Mouse (Mus musculus): ENCODE measurements at regions not wholly inside any gene's neighbourhood (a gene's known extent, or its start where the extent isn't known, plus 50 kb on each side); places are given as distances from the start of the nearest gene placed in this dataset.

- DNase-seq (ENCODE audit: low read depth, low spot score), result no peak
- no peak for TF ChIP-seq CTCF (IDR thresholded peaks at IDR 0.05)
- ATAC-seq, result no peak
- in situ Hi-C loops (cut with MboI; ENCODE audit: low pct_unique_long_range_greater_than_20kb), result no loop called here
- ChIA-PET POLR2A (no interaction called here), CTCF (no interaction called here)
- H3K27me3 ChIP-seq, result peaks cover 7% of the 10 kb centered on the region
These were observed 59.9 kb upstream of the Oxgr1 start for GRCm38 (mm10) chr14:120102010-120102748.

DNA sequence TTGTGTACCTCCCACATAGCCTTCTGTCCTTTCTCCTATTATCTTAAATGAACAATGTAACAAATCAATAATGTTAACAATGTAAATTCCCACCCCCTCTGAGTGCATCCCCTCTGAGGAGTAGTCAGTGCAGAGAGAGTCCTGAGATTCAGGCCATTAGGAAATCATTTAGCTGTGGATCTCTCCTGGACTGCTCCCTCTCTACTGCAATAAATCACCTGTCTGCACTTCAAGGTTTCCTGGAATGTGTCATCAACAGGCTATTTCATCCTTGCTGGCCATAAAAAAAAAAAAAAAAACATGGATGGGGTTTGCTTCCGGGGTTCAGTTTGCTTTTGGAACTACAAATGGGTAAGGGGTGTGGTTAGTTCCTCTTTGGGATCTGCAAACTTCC, 60.5 kb upstream of the Oxgr1 start:
- no peak for ATAC-seq
- ChIA-PET POLR2A (no interaction called here), CTCF (no interaction called here)
- peaks cover 4% of the 10 kb centered on the region for H3K27me3 ChIP-seq
- TF ChIP-seq CTCF (IDR thresholded peaks at IDR 0.05), result no peak
- in situ Hi-C loops (cut with MboI; ENCODE audit: low pct_unique_long_range_greater_than_20kb), result no loop called here
- DNase-seq (ENCODE audit: low read depth, low spot score), result no peak

DNA sequence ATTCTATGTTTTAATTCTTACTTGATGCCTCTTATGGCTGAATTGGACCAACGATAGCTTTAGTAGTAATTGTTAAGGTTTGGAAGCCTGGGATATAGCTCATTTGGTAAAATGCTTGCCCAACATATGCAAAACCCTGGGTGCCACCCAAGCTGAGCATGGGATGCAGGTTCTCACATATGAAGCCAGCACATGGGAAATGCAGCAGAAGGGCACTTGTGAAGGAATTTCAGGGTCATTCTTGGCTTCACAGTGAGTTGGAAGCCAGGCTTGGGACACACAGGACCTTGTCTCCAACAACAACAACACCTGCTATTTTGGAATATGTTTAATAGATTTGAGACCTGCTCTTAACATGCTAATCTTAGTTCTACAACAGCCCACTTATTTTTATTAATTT, 67.6 kb upstream of the Oxgr1 start:
- in situ Hi-C loops (cut with MboI; ENCODE audit: low pct_unique_long_range_greater_than_20kb), result no loop called here
- POLR2A ChIA-PET, result no interaction called here
- TF ChIP-seq CTCF (IDR thresholded peaks at IDR 0.05), result no peak
- DNase-seq (ENCODE audit: low read depth, low spot score) (no peak), ATAC-seq (no peak)
- H3K27me3 ChIP-seq, result peaks cover 8% of the 10 kb centered on the region
- CTCF ChIA-PET, result no interaction called here

DNA sequence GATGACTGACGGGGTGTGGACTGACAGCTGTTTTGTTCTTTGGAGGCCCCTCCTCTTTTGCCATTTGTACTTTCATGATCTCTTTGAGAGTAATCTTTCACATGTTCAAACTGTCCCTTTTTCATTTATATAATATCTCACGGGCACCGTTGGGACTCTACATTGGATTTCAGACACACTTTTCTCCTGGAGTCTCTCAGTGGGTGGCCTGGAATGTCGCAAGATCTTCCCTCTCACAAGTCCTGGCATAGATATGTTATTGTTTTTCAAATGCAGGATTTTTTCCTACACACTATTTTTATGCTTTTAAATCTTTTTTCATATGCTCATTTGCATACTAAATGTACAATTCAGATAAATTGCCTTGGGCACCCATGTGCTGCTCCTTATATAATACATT, 71.1 kb upstream of the Oxgr1 start:
- DNase-seq (ENCODE audit: low read depth, low spot score) (no peak), ATAC-seq (no peak)
- peaks cover 14% of the 10 kb centered on the region for H3K27me3 ChIP-seq
- TF ChIP-seq CTCF (IDR thresholded peaks at IDR 0.05), result no peak
- CTCF ChIA-PET, result no interaction called here
- in situ Hi-C loops (cut with MboI; ENCODE audit: low pct_unique_long_range_greater_than_20kb), result no loop called here
- POLR2A ChIA-PET, result no interaction called here

- in situ Hi-C loops (cut with MboI; ENCODE audit: low pct_unique_long_range_greater_than_20kb), result no loop called here
- ChIA-PET POLR2A (no interaction called here), CTCF (no interaction called here)
- ATAC-seq (no peak), DNase-seq (ENCODE audit: low read depth, low spot score) (no peak)
- H3K27me3 ChIP-seq, result peaks cover 15% of the 10 kb centered on the region
- TF ChIP-seq CTCF (IDR thresholded peaks at IDR 0.05), result no peak
These were observed 76.3 kb upstream of the Oxgr1 start for GRCm38 (mm10) chr14:120118582-120118981.

DNA sequence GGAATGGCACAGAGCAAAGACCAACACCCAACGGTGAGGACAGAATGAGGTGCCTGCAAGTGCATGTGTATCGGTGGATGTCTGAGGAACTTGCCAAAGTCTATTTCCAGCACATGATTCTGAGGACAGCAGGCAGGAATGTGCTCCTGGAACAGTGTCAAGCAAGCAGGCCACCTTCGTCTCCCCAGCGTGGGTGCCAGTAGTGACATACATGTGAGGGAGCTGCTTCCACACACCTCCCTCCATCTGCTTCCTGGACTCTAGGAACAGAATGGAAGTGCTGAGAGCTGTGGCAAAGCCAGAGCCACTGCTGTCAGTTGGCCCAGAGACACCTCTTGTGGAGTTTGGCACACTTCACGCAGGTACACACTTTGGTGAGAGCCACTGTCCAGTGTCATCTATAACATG, 76.9 kb upstream of the Oxgr1 start:
- no peak for TF ChIP-seq CTCF (IDR thresholded peaks at IDR 0.05)
- in situ Hi-C loops (cut with MboI; ENCODE audit: low pct_unique_long_range_greater_than_20kb), result no loop called here
- ATAC-seq, result no peak
- no peak for DNase-seq (ENCODE audit: low read depth, low spot score)
- POLR2A ChIA-PET, result no interaction called here
- CTCF ChIA-PET, result no interaction called here
- peaks cover 17% of the 10 kb centered on the region for H3K27me3 ChIP-seq

DNA sequence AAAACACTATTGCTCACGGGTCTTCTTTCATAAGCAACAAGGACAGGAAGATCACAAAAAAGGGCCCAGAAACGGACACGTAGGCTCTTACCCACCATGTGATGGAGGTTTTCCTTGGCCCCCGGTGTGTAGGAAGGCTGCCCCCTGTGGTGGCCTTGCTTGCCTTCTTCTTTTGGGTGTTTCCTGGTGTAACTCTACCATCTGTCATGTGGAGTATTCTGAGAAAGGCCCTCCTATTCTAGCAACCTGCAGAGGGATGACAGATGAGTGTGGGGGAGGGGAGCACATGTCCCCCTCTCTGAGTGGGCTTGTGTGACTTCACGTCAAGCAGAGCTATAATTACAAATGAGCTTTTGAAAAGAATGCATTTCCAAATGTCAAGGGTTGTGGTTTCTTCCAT, 77.3 kb upstream of the Oxgr1 start:
- CTCF ChIA-PET, result no interaction called here
- DNase-seq (ENCODE audit: low read depth, low spot score), result no peak
- TF ChIP-seq CTCF (IDR thresholded peaks at IDR 0.05), result no peak
- POLR2A ChIA-PET, result no interaction called here
- in situ Hi-C loops (cut with MboI; ENCODE audit: low pct_unique_long_range_greater_than_20kb), result no loop called here
- no peak for ATAC-seq
- H3K27me3 ChIP-seq, result peaks cover 21% of the 10 kb centered on the region

GRCm38 (mm10) chr14:120120261-120120660, 78.0 kb upstream of the Oxgr1 start:
- DNase-seq (ENCODE audit: low read depth, low spot score) (no peak), ATAC-seq (no peak)
- ChIA-PET POLR2A (no interaction called here), CTCF (no interaction called here)
- TF ChIP-seq CTCF (IDR thresholded peaks at IDR 0.05), result no peak
- H3K27me3 ChIP-seq, result peaks cover 23% of the 10 kb centered on the region
- in situ Hi-C loops (cut with MboI; ENCODE audit: low pct_unique_long_range_greater_than_20kb), result no loop called here

- in situ Hi-C loops (cut with MboI; ENCODE audit: low pct_unique_long_range_greater_than_20kb), result no loop called here
- POLR2A ChIA-PET, result no interaction called here
- ATAC-seq (no peak), DNase-seq (ENCODE audit: low read depth, low spot score) (no peak)
- no peak for TF ChIP-seq CTCF (IDR thresholded peaks at IDR 0.05)
- H3K27me3 ChIP-seq, result peaks cover 18% of the 10 kb centered on the region
- CTCF ChIA-PET, result no interaction called here
These were observed 83.1 kb upstream of the Oxgr1 start for GRCm38 (mm10) chr14:120125315-120125714.

GRCm38 (mm10) chr14:120127481-120127880, 85.2 kb upstream of the Oxgr1 start:
- POLR2A ChIA-PET, result no interaction called here
- peak; percentile 80 for ATAC-seq
- in situ Hi-C loops (cut with MboI; ENCODE audit: low pct_unique_long_range_greater_than_20kb), result no loop called here

GRCm38 (mm10) chr14:120134346-120135008, 92.2 kb upstream of the Oxgr1 start:
- ATAC-seq, result no peak
- no peak for TF ChIP-seq CTCF (IDR thresholded peaks at IDR 0.05)
- no peak for DNase-seq (ENCODE audit: low read depth, low spot score)
- in situ Hi-C loops (cut with MboI; ENCODE audit: low pct_unique_long_range_greater_than_20kb), result no loop called here
- ChIA-PET CTCF (no interaction called here), POLR2A (no interaction called here)
- H3K27me3 ChIP-seq, result no peaks in the 10 kb centered on the region

More at GRCm38 (mm10) chr14:120127481-120127880, 85.2 kb upstream of the Oxgr1 start:
- DNase-seq (ENCODE audit: low read depth, low spot score), result no peak
- peaks cover 15% of the 10 kb centered on the region for H3K27me3 ChIP-seq
- CTCF ChIA-PET, result interaction anchor here (2.1 kb wide), 1 partner anchor 10 kb away, joined by 7 read pairs; no protein-coding TSS in a partner anchor
- no peak for TF ChIP-seq CTCF (IDR thresholded peaks at IDR 0.05)

- no peak for TF ChIP-seq CTCF (IDR thresholded peaks at IDR 0.05)
- no peaks in the 10 kb centered on the region for H3K27me3 ChIP-seq
- in situ Hi-C loops (cut with MboI; ENCODE audit: low pct_unique_long_range_greater_than_20kb), result no loop called here
- ChIA-PET POLR2A (no interaction called here), CTCF (no interaction called here)
- DNase-seq (ENCODE audit: low read depth, low spot score), result no peak
- no peak for ATAC-seq
These were observed 93.0 kb upstream of the Oxgr1 start for GRCm38 (mm10) chr14:120135198-120135597.
